Mouse (Mus musculus) adrenal gland, postnatal 14 days (tissue): ENCODE results near the gene Zbtb3. TPM values are rescaled to one million over a fixed set of nuclear protein-coding genes. Genes with fewer than 3 reads are reported as not detected.

Experiments used
- DNase-seq: peaks from one replicate; pipeline ENCODE4 v3.0.0; 2021; ENCODE audit warnings: mixed read lengths
- long read RNA-seq, 2 experiments: library from polyadenylated mRNA; stranded (forward); transcript quantifications; one replicate each; pipeline ENCODE4 v2.0.0; 2021
- total RNA-seq: library from RNA; stranded (reverse); gene quantifications from 2 replicates; pipeline ENCODE4 v1.2.3, GENCODE M21; 2021

Zbtb3 gene
- 2.4 and 2.9 TPM in 2 replicates for total RNA-seq
- long read RNA-seq, experiment 1, partial matches to known transcripts: 0 of 8 reads
- long read RNA-seq, experiment 1, other reads (novel, unspliced or antisense): 4 of 8 reads
- long read RNA-seq, experiment 2, partial matches to known transcripts: 0 of 2 reads
- long read RNA-seq, experiment 2, other reads (novel, unspliced or antisense): 1 of 2 reads

DNA sequence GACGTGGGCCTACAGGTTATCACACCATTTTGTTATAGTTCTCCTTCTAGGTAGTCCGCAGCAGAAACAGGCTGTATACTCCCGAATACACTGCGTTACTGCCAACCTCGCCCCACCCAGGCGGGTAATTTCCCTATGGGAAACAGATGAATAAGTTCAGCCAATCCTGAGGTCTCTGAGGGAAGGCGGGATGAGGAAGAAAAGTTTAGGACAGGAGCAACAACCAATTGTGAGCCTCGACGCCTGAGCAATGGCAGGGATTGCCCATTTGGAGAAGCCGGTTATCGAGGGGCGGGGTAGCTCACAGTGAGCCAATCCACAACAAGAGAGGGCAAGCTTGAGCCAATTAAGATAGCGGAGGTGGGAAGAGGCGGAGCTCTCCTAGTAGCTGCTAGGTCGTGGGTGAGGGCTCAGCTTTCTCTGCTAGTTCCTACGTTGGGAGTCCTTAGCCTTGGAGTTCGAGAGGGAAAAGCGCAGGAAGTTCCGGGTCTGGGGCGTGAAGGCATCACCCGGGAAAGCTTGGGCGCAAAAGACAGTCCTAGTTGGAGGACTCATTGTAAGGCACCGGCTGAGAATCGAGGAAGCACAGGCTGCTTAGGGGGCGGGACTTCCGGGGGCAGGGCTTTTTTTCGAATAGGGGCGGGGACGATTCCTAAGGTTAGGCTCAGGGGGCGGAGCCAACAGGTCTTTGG lies at the start of gene Zbtb3:
Gene Zbtb3 (plus strand): TSS at position 426 of the 692 bp plus-strand sequence.
- peak; percentile 96 for DNase-seq

- DNase-seq: no peak
Observed at GRCm38 (mm10) chr19:8755652-8756051, 46.7 kb upstream of the Zbtb3 start.

DNA sequence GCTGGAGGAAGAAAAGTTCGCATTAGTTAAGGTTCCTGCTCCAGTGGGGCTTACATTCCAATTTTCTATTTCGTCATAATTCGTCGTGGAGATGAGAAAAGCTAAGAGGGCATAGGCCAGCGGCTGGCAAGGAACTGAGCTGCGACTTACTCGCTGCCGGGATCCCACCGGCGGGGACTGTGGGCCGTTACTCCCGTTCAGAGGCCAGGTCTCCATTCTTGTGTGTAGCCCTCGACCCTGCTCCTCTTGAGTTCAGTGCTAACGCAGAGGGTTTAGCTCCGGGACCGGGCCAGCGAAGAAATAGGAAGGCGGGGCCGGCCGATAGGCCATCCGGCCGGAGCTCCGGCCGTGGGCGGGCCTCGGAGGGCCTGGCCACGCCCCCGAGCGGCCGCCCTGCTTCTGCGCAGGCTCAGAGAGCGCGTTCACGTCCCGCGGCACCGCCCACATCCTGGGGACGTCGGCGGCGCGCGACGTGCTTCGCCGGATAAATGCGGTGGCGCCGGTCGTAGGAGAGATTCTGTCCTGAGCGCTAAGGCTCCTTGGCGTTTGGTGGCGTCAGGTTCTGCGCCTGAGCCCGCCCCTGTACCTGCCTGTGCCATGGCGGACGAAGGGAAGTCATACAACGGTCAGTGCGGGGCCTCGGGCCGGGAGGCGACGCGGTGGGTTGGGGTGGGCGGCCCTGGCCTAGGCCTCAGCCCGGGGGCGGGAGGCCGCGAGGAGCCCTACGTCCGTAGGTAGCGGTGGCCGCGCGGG lies 45.5 kb upstream of the Zbtb3 start, which contains the start of gene Nxf1:
Gene Nxf1 (plus strand): TSS at position 439 of the 753 bp plus-strand sequence.
- DNase-seq: peak; percentile 97

GRCm38 (mm10) chr19:8757471-8757998 lies 44.8 kb upstream of the Zbtb3 start:
- DNase-seq: no peak

DNA sequence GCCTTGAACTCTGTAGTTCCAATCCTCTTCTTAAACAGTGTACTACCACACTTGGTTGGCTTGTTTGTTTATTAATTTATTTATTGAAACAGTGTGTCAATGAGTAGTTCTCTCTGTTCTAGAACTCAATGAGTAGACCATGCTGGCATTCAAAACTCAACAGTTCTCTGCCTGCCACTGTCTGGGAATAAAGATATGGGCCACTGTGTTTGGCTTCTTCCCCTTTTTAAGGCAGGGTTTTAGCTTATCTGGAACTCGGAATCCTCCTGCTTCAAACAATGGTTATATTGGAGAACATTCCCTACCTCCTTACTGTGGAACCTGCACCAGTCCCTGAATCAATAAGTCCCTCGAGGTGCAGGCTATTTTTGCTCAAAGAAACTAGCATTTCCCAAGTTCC lies 43.5 kb upstream of the Zbtb3 start:
- no peak for DNase-seq

- DNase-seq: no peak
Observed at GRCm38 (mm10) chr19:8760757-8761156, 41.6 kb upstream of the Zbtb3 start.

GRCm38 (mm10) chr19:8763276-8763675 lies 39.1 kb upstream of the Zbtb3 start:
- DNase-seq: no peak

- DNase-seq: no peak
Observed at GRCm38 (mm10) chr19:8765562-8765961, 36.8 kb upstream of the Zbtb3 start.

GRCm38 (mm10) chr19:8770567-8771270 lies 31.6 kb upstream of the Zbtb3 start, which contains the start of gene Tmem223:
TSS of gene Tmem223 (plus strand) at chr19:8770996.
- peak; percentile 93 for DNase-seq

DNA sequence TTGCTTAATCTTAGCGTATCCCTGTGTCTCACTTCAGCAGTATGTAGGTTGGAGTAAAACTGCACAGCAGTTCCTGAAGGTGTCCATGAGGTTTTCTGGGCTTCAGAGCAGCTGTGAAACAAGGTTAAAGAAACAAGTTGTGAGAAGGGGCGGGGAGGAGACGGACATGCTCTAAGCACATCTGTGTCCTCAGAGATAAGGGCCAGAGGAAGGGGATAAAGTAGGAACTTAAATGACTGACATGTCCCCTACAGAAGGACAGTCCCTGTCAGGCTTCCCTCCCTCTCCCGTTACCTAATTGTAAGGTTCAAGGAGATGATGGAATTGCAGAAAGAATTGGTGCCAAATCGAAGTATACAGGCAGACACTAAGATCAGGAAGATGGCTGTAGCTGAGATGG lies 29.4 kb upstream of the Zbtb3 start:
- no peak for DNase-seq

DNA sequence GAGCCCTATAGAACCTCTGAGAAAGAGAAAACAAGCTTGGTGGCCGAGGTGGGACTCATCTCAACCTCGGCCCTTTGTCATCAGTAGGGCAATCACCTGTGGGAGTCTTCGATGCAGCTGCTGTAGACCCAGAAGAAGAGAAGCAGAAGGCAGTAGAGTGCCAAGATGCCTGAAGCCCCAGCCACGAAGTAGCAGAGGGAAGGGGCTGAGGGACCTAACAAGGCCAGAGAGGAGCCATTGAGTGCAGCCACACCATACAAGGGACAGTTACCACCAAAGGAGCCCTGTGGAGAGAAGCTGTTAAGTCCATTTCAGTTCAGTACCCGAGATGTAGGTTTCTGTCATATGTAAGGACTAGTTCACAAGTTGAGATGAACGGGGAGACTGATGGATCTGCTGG lies 28.9 kb upstream of the Zbtb3 start:
- no peak for DNase-seq

GRCm38 (mm10) chr19:8774086-8774835 lies 28.1 kb upstream of the Zbtb3 start, which contains the start of gene Tmem179b:
TSS of gene Tmem179b (minus strand) at chr19:8774467.
- peak; percentile 98 for DNase-seq

GRCm38 (mm10) chr19:8774951-8775421 lies 27.4 kb upstream of the Zbtb3 start:
- peak; percentile 66 for DNase-seq

- peak; percentile 94 for DNase-seq
Observed at GRCm38 (mm10) chr19:8786008-8786781, 16.2 kb upstream of the Zbtb3 start, which contains the start of gene Taf6l. TSS of gene Taf6l (minus strand) at chr19:8786417.

DNA sequence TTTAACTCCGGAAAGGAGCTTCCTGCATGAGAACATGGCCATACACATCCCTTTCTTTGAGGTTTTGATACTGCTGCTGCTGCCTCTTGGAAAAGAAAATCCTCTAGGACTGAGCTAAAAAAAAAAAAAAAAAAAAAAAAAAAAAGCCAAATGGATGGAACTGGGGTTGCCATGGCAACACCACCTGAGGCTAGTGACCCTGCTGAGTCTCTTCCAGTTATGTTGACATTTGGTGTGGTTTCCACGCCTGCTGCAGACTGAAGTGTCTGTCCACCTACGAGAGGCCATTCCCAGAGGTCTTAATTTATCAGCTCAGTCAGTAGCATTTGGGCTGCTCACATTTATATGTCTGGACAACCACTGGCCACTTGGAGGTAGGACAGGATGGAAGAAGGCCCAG lies 13.8 kb upstream of the Zbtb3 start:
- no peak for DNase-seq

DNA sequence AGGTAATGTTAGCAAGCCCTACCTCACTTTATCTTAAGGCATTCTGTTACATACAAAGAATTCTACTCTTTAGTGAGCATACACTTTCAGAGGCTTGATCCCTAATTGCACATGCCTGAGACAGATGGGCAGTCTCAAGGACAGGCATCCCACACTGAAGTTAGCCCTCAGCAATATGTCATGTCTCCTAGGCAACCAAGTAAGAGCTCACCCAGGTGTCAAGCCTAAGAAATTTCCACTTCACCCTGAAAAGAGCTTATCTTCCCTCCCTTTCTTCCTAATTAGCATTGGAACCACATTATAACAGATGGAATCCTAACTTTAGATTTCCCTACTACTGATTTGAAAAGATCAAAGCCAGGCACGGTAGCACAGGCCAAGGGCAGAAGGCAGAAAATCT lies 13.2 kb upstream of the Zbtb3 start:
- DNase-seq: no peak

GRCm38 (mm10) chr19:8790171-8790570 lies 12.2 kb upstream of the Zbtb3 start:
- no peak for DNase-seq

DNA sequence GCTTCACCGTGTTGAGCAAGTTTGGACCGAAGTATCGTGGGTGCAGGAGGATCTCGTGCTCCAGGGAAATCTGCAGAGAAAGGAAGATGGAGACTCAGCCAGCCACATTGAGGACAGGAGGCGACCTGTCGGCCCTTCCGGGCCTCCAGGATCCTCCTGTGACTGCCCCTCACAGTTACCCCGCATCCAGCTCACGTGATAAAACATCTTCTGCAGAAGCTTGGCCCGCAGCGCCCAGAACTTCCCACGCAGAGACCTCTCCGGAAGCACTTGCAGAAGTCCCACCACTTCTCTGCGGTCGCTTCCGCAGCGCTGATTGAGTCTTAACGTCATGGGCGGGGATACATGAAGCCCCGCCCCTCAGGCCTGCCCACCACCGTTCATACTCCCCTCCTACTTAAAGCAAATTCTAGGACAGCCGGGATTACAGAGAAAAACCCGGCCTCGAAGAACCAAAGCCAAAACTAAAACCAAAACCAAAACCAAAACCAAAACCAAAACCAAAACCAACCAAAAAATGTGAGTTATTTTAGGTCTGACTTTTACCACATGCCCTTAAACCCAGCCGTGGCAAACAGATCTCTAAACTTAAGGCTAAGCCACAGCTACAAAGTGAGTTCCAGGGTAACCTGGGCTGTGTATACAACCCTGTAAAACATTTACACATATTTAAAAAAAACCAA lies 4.0 kb upstream of the Zbtb3 start, which contains the start of gene Polr2g:
Gene Polr2g (minus strand): TSS at position 314 of the 683 bp plus-strand sequence.
- peak; percentile 94 for DNase-seq

- no peak for DNase-seq
Observed at GRCm38 (mm10) chr19:8798947-8799315, 3.4 kb upstream of the Zbtb3 start.
